Mouse (Mus musculus) heart, adult 8-10 months (tissue): ENCODE measurements at regions not wholly inside any gene's neighbourhood (a gene's known extent, or its start where the extent isn't known, plus 50 kb on each side); places are given as distances from the start of the nearest gene placed in this dataset.

ENCODE experiments used
- DNase-seq: peaks from one replicate; pipeline ENCODE4 v3.0.0; 2022; ENCODE audit warnings: low spot score

GRCm38 (mm10) chr3:128226930-128227585 is 330.9 kb upstream of the Fam241a start:
- no peak for DNase-seq

GRCm38 (mm10) chr3:128226503-128226902 is 330.4 kb upstream of the Fam241a start:
- no peak for DNase-seq

GRCm38 (mm10) chr3:128222344-128222743 is 326.2 kb upstream of the Fam241a start:
- no peak for DNase-seq

GRCm38 (mm10) chr3:128221625-128222024 is 325.5 kb upstream of the Fam241a start:
- no peak for DNase-seq

GRCm38 (mm10) chr3:128220776-128221550 is 324.8 kb upstream of the Fam241a start:
- DNase-seq, result no peak

- DNase-seq, result no peak
These were observed 321.8 kb upstream of the Fam241a start for GRCm38 (mm10) chr3:128217765-128218415.

GRCm38 (mm10) chr3:128212256-128212655 is 316.1 kb upstream of the Fam241a start:
- DNase-seq, result no peak

GRCm38 (mm10) chr3:128210591-128210990 is 314.5 kb upstream of the Fam241a start:
- DNase-seq, result no peak

GRCm38 (mm10) chr3:128206948-128207347 is 310.8 kb upstream of the Fam241a start:
- no peak for DNase-seq

GRCm38 (mm10) chr3:128206483-128206882 is 310.4 kb upstream of the Fam241a start:
- DNase-seq, result no peak

GRCm38 (mm10) chr3:128200574-128201235 is 304.6 kb upstream of the Fam241a start:
- no peak for DNase-seq

GRCm38 (mm10) chr3:128199466-128199865 is 303.3 kb upstream of the Fam241a start:
- DNase-seq, result no peak

- DNase-seq, result no peak
These were observed 296.1 kb upstream of the Fam241a start for GRCm38 (mm10) chr3:128192046-128192800.

GRCm38 (mm10) chr3:128187330-128188044 is 291.4 kb upstream of the Fam241a start:
- no peak for DNase-seq

GRCm38 (mm10) chr3:128186278-128186677 is 290.2 kb upstream of the Fam241a start:
- no peak for DNase-seq

- DNase-seq, result no peak
These were observed 285.2 kb upstream of the Fam241a start for GRCm38 (mm10) chr3:128181221-128181908.

- no peak for DNase-seq
These were observed 253.1 kb upstream of the Fam241a start for GRCm38 (mm10) chr3:128149216-128149615.

- DNase-seq, result no peak
These were observed 249.2 kb upstream of the Fam241a start for GRCm38 (mm10) chr3:128145329-128145728.

GRCm38 (mm10) chr3:128127836-128128235 is 231.7 kb upstream of the Fam241a start:
- DNase-seq, result no peak

GRCm38 (mm10) chr3:128126664-128127063 is 230.5 kb upstream of the Fam241a start:
- DNase-seq, result no peak
